Mouse (Mus musculus) embryonic fibroblast, embryonic 13.5 days (primary cell): ENCODE data around the gene Psmd7. TPM values are rescaled to one million over a fixed set of nuclear protein-coding genes. Genes with fewer than 3 reads are reported as not detected.
A peak's percentile ranks its signal among the peaks of the same experiment; 100 is the strongest.

Source experiments
- H3K27ac ChIP-seq: 2 replicates; pipeline ENCODE4 v1.5.1; 2012; ENCODE audit warnings: low read length, control low read depth, inconsistent platforms; ENCODE audit not compliant: insufficient read depth
- H3K4me1 ChIP-seq: 2 replicates; pipeline ENCODE4 v1.6.1; 2011; ENCODE audit warnings: low read length; ENCODE audit not compliant: control insufficient read depth, insufficient read depth
- H3K4me3 ChIP-seq: 2 replicates; pipeline ENCODE4 v1.5.1; 2011; ENCODE audit warnings: mild to moderate bottlenecking, control low read depth, low read length; ENCODE audit not compliant: insufficient read depth
- CTCF ChIP-seq: IDR thresholded peaks from 2 replicates; pipeline ENCODE4 v1.5.1; 2011; ENCODE audit warnings: mild to moderate bottlenecking, control low read depth, low read length, moderate library complexity, borderline replicate concordance; ENCODE audit not compliant: insufficient read depth
- POLR2A ChIP-seq: IDR thresholded peaks from 2 replicates; pipeline ENCODE4 v1.6.1; 2011; ENCODE audit warnings: low read depth, mild to moderate bottlenecking, control low read depth, low read length, moderate library complexity
- polyA plus RNA-seq: library from polyadenylated mRNA; stranded (reverse); fragments of >200 nt; gene quantifications from 2 replicates; pipeline ENCODE4 v1.2.4, GENCODE M21; 2011; ENCODE audit warnings: low read depth; ENCODE audit not compliant: missing spikeins, insufficient read length

Gene Psmd7
- polyA plus RNA-seq, 1 experiment, result 134 TPM

GRCm38 (mm10) chr8:107560820-107561536 lies 27.3 kb downstream of the Psmd7 start:
- Histone ChIP-seq H3K27ac (no peak overlapping the region), H3K4me3 (no peak overlapping the region), H3K4me1 (no peaks in the 10 kb centered on the region; the same call in 1 of the 2 replicates)
- TF ChIP-seq POLR2A (no peak), CTCF (no peak)

GRCm38 (mm10) chr8:107556511-107556936 lies 31.7 kb downstream of the Psmd7 start:
- Histone ChIP-seq H3K4me1 (no peaks in the 10 kb centered on the region; the same call in 1 of the 2 replicates), H3K4me3 (no peak overlapping the region), H3K27ac (no peak overlapping the region)
- TF ChIP-seq POLR2A, result no peak
- TF ChIP-seq CTCF, result no peak

- H3K27ac ChIP-seq, result no peak overlapping the region
Observed at GRCm38 (mm10) chr8:107555231-107555630, 33.0 kb downstream of the Psmd7 start.

GRCm38 (mm10) chr8:107552234-107552633 lies 36.0 kb downstream of the Psmd7 start:
- H3K4me1 ChIP-seq, result no peaks in the 10 kb centered on the region
- no peak overlapping the region for H3K4me3 ChIP-seq
- no peak overlapping the region for H3K27ac ChIP-seq
- TF ChIP-seq CTCF (no peak), POLR2A (no peak)

More at GRCm38 (mm10) chr8:107555231-107555630, 33.0 kb downstream of the Psmd7 start:
- no peak for TF ChIP-seq POLR2A
- 0 out of 2 replicates have a peak, but pooled peaks have one; percentile 0 for TF ChIP-seq CTCF
- Histone ChIP-seq H3K4me3 (no peak overlapping the region), H3K4me1 (no peaks in the 10 kb centered on the region; the same call in 1 of the 2 replicates)

GRCm38 (mm10) chr8:107546817-107547216 lies 41.4 kb downstream of the Psmd7 start:
- Histone ChIP-seq H3K4me3 (peak overlapping the region; percentile 27), H3K4me1 (peaks cover 6% of the 10 kb centered on the region; the same call in 1 of the 2 replicates), H3K27ac (no peak overlapping the region)
- TF ChIP-seq CTCF (no peak), POLR2A (0 out of 2 replicates have a peak, but pooled peaks have one; percentile 24)

- Histone ChIP-seq H3K4me3 (peak overlapping the region; percentile 27), H3K27ac (peak overlapping the region; percentile 92), H3K4me1 (peaks cover 6% of the 10 kb centered on the region; the same call in 1 of the 2 replicates)
- TF ChIP-seq POLR2A, result no peak
- TF ChIP-seq CTCF, result no peak
Observed at GRCm38 (mm10) chr8:107546154-107546553, 42.1 kb downstream of the Psmd7 start.

GRCm38 (mm10) chr8:107545621-107546152 lies 42.6 kb downstream of the Psmd7 start:
- Histone ChIP-seq H3K4me1 (peaks cover 6% of the 10 kb centered on the region; the same call in 1 of the 2 replicates), H3K27ac (peak overlapping the region; percentile 92), H3K4me3 (peak overlapping the region; percentile 27)
- TF ChIP-seq POLR2A, result no peak; the same call in 1 of the 2 replicates

- TF ChIP-seq POLR2A, result peak; percentile 95
- no peak for TF ChIP-seq CTCF
- Histone ChIP-seq H3K4me1 (peaks cover 6% of the 10 kb centered on the region; the same call in 1 of the 2 replicates), H3K27ac (peak overlapping the region; percentile 92), H3K4me3 (peak overlapping the region; percentile 27)
Observed at GRCm38 (mm10) chr8:107544651-107545174, 43.6 kb downstream of the Psmd7 start.

- Histone ChIP-seq H3K4me3 (no peak overlapping the region), H3K27ac (peak overlapping the region; percentile 90), H3K4me1 (peaks cover 6% of the 10 kb centered on the region; the same call in 1 of the 2 replicates)
- no peak for TF ChIP-seq POLR2A
- TF ChIP-seq CTCF, result no peak
Observed at GRCm38 (mm10) chr8:107544211-107544610, 44.1 kb downstream of the Psmd7 start.

- H3K4me1 ChIP-seq, result peaks cover 6% of the 10 kb centered on the region; the same call in 1 of the 2 replicates
- H3K4me3 ChIP-seq, result no peak overlapping the region
- TF ChIP-seq POLR2A (no peak), CTCF (no peak)
- H3K27ac ChIP-seq, result peak overlapping the region; percentile 90; the same call in 1 of the 2 replicates
Observed at GRCm38 (mm10) chr8:107543714-107544113, 44.5 kb downstream of the Psmd7 start.
